Mouse (Mus musculus): ENCODE measurements around the gene N4bp2. TPM values are rescaled to one million over a fixed set of nuclear protein-coding genes. Genes with fewer than 3 reads are reported as not detected.

Gene N4bp2
- polyA plus RNA-seq, 1 experiment, result not detected

DNA sequence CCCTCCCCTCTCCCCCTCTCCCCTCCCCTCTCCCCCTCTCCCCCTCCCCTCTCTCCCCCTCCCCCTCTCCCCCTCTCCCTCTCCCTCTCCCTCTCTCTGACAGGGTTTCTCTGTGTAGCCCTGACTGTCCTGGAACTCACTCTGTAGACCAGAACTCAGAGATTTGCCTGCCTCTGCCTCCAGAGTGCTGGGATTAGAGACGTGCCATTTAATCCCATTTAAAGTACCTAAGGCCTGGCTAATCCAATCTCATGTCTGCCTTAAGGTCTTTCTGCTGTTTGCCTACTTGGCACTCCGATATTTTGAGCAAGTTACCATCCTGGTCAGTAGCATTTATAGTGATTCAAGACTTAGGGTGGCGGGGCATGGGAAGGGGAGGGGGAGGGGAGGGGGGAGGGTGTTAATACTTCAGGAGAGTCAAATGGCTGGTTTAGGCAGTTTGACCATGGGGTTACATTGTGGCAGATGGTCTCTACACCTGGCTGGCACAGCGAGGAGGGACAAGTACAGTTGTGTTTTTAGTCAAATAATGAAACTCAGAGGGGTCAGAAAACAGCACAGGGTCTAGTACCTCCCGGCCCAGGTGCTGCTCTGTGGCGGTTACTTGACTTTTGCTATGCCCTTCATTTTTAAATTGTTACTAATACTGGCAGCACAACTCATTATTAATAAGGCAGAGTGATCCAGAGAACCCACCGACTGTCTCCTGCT is 99.1 kb downstream of the N4bp2 start:
- no peak overlapping the region for H3K4me3 ChIP-seq (ENCODE audit: insufficient read depth, low read depth, low read length)
- 0 out of 2 replicates have a peak, but pooled peaks cover 2% of the 10 kb centered on the region for H3K4me1 ChIP-seq (ENCODE audit: control insufficient read depth, insufficient read depth, low read length)
- WGBS, result 92% methylated on average over 7 of the region's 7 CpGs
- H3K27ac ChIP-seq (ENCODE audit: insufficient read depth, low read depth, low read length), result no peak overlapping the region
- no peak for TF ChIP-seq CTCF (IDR thresholded peaks at IDR 0.05; ENCODE audit: insufficient read depth, low read depth, low read length)
- TF ChIP-seq POLR2A (IDR thresholded peaks at IDR 0.05; ENCODE audit: insufficient read depth, low read depth, low read length), result no peak

DNA sequence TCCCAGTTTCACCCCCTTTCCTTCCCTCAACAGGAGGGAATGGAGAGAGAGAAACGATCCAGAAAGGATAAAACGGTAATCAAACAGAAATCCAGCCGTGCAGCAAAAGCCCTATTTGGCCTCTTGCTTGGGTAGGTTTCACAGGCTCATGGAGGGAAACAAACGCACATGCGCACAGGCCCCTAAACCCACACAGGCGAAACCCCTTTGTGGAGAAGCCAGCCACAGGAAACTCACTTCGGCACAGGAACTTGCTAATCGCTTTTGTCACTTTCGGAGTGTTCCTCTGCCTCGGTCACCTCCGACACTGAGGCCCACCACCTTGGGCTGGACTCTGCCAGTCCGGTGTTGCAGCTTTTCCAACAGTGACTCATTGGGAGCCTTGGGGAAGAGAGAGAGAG is 100.0 kb downstream of the N4bp2 start:
- no peak for TF ChIP-seq CTCF (IDR thresholded peaks at IDR 0.05; ENCODE audit: insufficient read depth, low read depth, low read length)
- TF ChIP-seq POLR2A (IDR thresholded peaks at IDR 0.05; ENCODE audit: insufficient read depth, low read depth, low read length), result no peak
- Histone ChIP-seq H3K4me1 (ENCODE audit: control insufficient read depth, insufficient read depth, low read length) (no peaks in the 10 kb centered on the region), H3K27ac (ENCODE audit: insufficient read depth, low read depth, low read length) (no peak overlapping the region), H3K4me3 (ENCODE audit: insufficient read depth, low read depth, low read length) (peak overlapping the region; percentile 28; the same call in 1 of the 2 replicates)
- WGBS, result 86% methylated on average over 12 of the region's 12 CpGs

DNA sequence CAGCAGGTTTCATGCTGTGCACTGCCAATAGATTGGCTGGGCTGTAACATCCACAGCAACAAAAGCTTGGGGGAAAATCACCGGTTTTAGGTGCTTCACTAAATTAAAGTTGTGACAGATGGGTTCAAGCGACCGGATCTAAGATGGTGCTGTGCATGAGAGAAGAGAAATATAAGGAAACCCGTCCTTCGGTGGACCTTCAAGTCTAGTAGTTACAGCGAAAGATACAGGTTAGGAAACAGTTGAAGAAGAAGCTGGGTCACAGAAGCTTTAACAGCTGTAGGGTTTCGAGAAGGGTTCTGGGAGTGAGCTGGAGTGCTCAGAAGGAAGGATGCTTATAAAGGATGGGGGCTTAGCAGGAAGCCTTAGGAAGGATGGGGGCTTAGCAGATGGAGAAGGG is 101.2 kb downstream of the N4bp2 start:
- H3K4me3 ChIP-seq (ENCODE audit: insufficient read depth, low read depth, low read length), result no peak overlapping the region
- 91% methylated on average over 7 of the region's 7 CpGs for WGBS
- no peaks in the 10 kb centered on the region for H3K4me1 ChIP-seq (ENCODE audit: control insufficient read depth, insufficient read depth, low read length)
- H3K27ac ChIP-seq (ENCODE audit: insufficient read depth, low read depth, low read length), result no peak overlapping the region
- TF ChIP-seq POLR2A (IDR thresholded peaks at IDR 0.05; ENCODE audit: insufficient read depth, low read depth, low read length) (no peak), CTCF (IDR thresholded peaks at IDR 0.05; ENCODE audit: insufficient read depth, low read depth, low read length) (no peak)

DNA sequence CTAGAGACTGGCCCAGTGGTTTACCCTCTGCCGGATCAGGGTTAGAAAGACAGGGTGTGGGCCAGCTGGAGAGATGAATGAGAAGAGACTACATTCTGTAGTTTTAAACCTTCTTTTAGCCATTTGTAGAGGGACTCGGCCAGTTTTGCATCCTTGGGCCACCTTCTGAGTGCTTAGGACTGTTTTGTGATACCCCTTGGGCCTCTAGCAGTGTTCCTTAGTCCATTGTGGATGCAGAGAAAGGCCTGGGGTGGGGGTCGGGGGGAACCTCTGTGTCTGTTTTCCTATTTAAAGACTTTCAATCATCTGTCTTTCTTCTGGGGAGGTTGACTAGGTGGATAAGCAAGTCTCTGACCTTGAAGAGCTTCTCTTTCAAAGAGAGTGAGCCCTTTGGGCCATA is 101.6 kb downstream of the N4bp2 start:
- TF ChIP-seq POLR2A (IDR thresholded peaks at IDR 0.05; ENCODE audit: insufficient read depth, low read depth, low read length) (no peak), CTCF (IDR thresholded peaks at IDR 0.05; ENCODE audit: insufficient read depth, low read depth, low read length) (no peak)
- no peak overlapping the region for H3K4me3 ChIP-seq (ENCODE audit: insufficient read depth, low read depth, low read length)
- no peaks in the 10 kb centered on the region for H3K4me1 ChIP-seq (ENCODE audit: control insufficient read depth, insufficient read depth, low read length)
- 89% methylated on average over 3 of the region's 3 CpGs for WGBS
- H3K27ac ChIP-seq (ENCODE audit: insufficient read depth, low read depth, low read length), result no peak overlapping the region

DNA sequence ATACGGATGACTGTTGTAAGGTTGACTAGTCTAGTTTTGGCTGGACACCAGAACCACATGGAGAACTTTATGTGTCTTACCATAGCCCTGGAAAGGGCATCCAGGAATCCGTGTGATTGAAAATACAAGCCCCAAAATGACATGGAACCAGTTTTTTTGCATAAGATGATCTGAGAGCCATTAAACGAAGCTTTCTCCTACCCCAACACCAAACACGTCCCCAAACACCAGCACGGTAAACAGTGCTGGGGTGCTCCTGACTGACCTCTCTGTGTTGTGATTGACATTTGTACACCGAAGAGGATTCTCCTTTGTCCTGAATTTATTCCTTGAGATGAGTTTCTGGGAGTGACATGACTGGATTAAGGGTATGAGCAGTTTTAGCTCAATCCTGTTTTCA is 103.3 kb downstream of the N4bp2 start:
- Histone ChIP-seq H3K4me1 (ENCODE audit: control insufficient read depth, insufficient read depth, low read length) (no peaks in the 10 kb centered on the region), H3K4me3 (ENCODE audit: insufficient read depth, low read depth, low read length) (no peak overlapping the region), H3K27ac (ENCODE audit: insufficient read depth, low read depth, low read length) (no peak overlapping the region)
- TF ChIP-seq POLR2A (IDR thresholded peaks at IDR 0.05; ENCODE audit: insufficient read depth, low read depth, low read length), result no peak
- TF ChIP-seq CTCF (IDR thresholded peaks at IDR 0.05; ENCODE audit: insufficient read depth, low read depth, low read length), result no peak
- WGBS, result 92% methylated on average over 6 of the region's 6 CpGs

DNA sequence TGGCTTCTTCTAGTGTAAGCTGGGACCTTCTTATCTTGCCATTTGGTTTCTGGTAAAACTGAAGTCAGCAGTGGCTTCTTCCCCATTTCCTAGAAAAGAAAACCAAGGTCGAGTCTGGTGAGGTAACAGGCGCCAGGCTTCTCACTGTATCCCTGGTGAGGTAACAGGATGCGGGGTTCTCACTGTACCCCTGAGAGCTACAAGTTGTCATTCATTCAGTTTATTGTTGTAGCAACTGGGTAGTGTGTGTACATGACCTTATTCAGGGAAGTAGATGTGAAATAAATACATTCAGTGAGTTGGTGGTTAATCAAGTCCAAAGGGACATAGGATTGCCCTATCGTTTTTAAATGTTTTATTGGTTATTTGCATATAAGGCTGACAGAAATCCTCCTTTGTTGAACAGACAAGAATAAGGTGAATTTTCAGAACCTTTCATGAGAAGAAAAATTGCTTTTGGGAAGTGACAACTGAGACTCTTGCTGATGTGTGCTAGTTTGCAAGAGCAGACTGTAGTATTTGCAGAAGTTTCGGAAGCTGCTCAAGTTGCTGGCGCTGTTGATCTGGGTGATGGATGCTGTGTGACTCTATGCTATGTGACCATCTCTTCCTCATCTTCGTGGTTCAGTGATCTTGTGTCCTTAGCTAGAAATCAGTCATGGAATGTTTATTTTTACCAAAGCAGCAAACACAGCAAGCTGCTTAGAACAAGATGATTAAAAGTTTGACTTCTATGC is 104.2 kb downstream of the N4bp2 start:
- no peak overlapping the region for H3K4me3 ChIP-seq (ENCODE audit: insufficient read depth, low read depth, low read length)
- no peak for TF ChIP-seq CTCF (IDR thresholded peaks at IDR 0.05; ENCODE audit: insufficient read depth, low read depth, low read length)
- TF ChIP-seq POLR2A (IDR thresholded peaks at IDR 0.05; ENCODE audit: insufficient read depth, low read depth, low read length), result no peak
- 90% methylated on average over 7 of the region's 7 CpGs for WGBS
- no peaks in the 10 kb centered on the region for H3K4me1 ChIP-seq (ENCODE audit: control insufficient read depth, insufficient read depth, low read length)
- H3K27ac ChIP-seq (ENCODE audit: insufficient read depth, low read depth, low read length), result no peak overlapping the region

DNA sequence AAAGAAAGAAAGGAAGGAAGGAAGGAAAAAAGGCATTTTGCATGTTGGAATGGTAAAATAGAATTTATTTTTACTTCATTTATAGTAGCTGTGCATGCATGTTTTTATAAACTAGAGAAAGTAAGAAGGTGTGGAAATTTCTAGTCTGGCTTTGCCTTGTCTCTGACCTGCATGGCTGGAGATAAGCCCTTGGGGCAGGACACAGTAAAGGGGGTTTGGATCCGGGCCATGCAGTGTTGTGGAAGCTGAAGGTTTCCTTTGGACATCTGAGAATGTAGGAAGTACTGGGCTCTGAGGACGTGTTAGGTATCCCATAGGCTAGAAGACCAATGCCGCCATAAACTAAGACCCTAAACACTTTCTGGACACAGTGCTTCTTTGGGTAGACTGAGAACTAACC is 105.1 kb downstream of the N4bp2 start:
- TF ChIP-seq POLR2A (IDR thresholded peaks at IDR 0.05; ENCODE audit: insufficient read depth, low read depth, low read length), result no peak
- no peak for TF ChIP-seq CTCF (IDR thresholded peaks at IDR 0.05; ENCODE audit: insufficient read depth, low read depth, low read length)

DNA sequence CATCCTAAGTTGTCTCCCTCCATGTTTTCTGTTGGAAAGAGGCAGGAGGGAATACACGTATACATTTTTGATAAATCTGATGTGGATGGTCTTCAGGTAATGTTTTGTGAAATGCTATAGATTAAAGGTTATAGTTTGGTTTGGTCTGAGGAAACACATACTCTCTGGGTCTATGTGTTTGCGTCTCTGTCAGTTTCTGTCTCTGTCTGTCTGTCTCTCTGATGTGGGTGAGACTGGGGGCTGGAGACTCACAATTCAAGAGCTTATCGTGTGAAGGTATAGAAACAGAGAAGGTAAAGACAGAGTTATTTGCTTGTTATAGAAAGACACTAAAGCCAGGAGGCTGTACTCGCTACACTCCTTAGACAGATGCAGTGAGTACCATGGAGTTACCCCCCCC is 106.3 kb downstream of the N4bp2 start:
- Histone ChIP-seq H3K4me1 (ENCODE audit: control insufficient read depth, insufficient read depth, low read length) (no peaks in the 10 kb centered on the region), H3K27ac (ENCODE audit: insufficient read depth, low read depth, low read length) (no peak overlapping the region), H3K4me3 (ENCODE audit: insufficient read depth, low read depth, low read length) (no peak overlapping the region)
- WGBS, result 92% methylated on average over 4 of the region's 4 CpGs
- TF ChIP-seq POLR2A (IDR thresholded peaks at IDR 0.05; ENCODE audit: insufficient read depth, low read depth, low read length), result no peak
- TF ChIP-seq CTCF (IDR thresholded peaks at IDR 0.05; ENCODE audit: insufficient read depth, low read depth, low read length), result no peak

More for the DNA sequence above, 105.1 kb downstream of the N4bp2 start:
- WGBS, result 80% methylated on average over 3 of the region's 3 CpGs
- no peaks in the 10 kb centered on the region for H3K4me1 ChIP-seq (ENCODE audit: control insufficient read depth, insufficient read depth, low read length)
- H3K27ac ChIP-seq (ENCODE audit: insufficient read depth, low read depth, low read length), result no peak overlapping the region
- H3K4me3 ChIP-seq (ENCODE audit: insufficient read depth, low read depth, low read length), result no peak overlapping the region

DNA sequence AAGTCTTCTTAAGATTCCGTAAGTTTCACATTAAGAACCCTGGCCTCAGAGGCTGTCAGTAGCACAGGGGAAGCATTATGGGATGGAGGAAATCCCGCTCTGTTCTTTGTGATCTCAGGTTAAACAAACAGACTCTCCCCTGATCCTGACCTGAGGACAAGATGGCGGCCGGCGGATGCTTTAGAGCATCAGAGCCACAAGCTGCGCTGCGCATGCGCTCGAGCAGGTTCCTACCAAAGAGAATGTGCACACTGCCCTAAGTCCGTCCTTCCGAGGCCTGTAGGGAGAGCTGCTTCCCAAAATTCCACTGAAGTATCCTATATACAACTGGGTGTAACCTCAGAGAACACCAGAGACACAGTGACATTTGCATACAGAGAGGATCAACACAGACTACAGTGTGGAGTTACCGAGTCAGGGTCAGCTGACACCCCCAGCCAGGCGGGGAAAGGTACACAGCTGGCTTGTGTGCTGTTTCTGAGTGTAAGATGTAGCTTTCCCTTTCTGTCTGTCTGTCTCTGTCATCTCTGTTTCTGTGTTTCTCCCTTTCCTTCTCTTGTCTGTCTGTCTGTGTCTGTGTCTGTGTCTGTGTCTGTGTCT is 108.1 kb downstream of the N4bp2 start:
- no peak overlapping the region for H3K27ac ChIP-seq (ENCODE audit: insufficient read depth, low read depth, low read length)
- 95% methylated on average over 13 of the region's 13 CpGs for WGBS
- H3K4me3 ChIP-seq (ENCODE audit: insufficient read depth, low read depth, low read length), result no peak overlapping the region
- H3K4me1 ChIP-seq (ENCODE audit: control insufficient read depth, insufficient read depth, low read length), result no peaks in the 10 kb centered on the region
- TF ChIP-seq CTCF (IDR thresholded peaks at IDR 0.05; ENCODE audit: insufficient read depth, low read depth, low read length) (no peak), POLR2A (IDR thresholded peaks at IDR 0.05; ENCODE audit: insufficient read depth, low read depth, low read length) (no peak)

All from olfactory bulb, adult 2 months (tissue).